Mouse (Mus musculus): ENCODE results near the gene Cs.

The Cs gene

DNA sequence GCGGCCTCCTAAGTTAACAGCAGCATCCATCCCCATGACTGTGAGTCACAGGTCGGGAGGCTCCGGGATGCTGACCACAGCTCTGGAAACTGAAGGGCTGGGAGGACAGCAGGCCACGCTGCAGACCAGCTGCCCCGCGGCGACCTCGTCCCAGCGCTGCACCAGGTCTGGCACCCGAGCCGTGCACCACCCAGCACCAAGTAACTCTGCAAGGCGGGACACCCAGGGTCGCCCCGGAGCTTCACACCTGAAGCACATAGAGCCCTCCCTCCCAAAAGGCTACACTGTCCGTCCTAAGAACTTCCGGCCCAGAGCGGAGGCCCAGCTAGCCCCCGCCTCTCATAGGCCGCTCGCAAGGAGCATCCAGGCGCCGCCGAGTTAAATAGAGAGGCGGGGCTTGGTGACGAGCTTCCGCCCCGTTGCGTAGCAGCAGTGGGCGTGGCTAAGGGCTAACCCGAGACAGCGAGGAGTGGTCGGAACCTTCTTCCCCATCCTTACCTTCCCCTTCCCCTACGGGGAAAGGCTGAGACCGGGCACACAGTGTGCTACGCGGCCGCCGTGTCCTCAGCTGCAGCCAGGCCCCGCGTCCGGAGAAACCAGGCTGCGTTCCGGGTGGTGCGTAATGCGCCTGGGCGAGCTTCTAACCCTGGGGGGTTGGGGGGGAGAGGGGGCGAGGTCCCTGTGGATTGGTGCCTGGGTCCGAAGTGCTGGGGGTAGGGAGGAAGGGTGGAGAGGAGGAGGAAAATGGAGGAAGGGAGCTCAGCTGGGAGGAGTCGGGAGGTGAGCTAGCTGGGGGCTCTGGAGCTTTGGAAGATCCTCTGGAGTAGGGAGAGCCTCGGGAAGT, 73.9 kb downstream of the Cs start, which contains the start of the genes Nabp2 and Rnf41:
Gene Nabp2 (minus strand): TSS at position 282 of the 844 bp plus-strand sequence.
Gene Rnf41 (plus strand): TSS at position 447 of the 844 bp plus-strand sequence.
- peak; percentile 98 for DNase-seq

GRCm38 (mm10) chr10:128412055-128412381, 74.5 kb downstream of the Cs start:
- no peak for DNase-seq
